ENCODE assay signal across 7 mouse cellular contexts in genomic region chr10:80948570-80948969, GRCm38 (mm10). TPM values are rescaled to one million over a fixed set of nuclear protein-coding genes. Genes with fewer than 3 reads are reported as not detected.
A peak's percentile ranks its signal among the peaks of the same experiment; 100 is the strongest.
DNase-seq lines count a peak whose midpoint lies in the region; ATAC-seq and TF ChIP-seq lines count a peak whose summit lies in the region.

No protein-coding gene starts in this region.

- DNase-seq in lung, embryonic 14.5 days, result peak; percentile 74
- DNase-seq in lung, adult 2 months, result no peak
- peak; percentile 23 for DNase-seq in brain, embryonic 14.5 days (ENCODE audit: low read depth)
- DNase-seq in stomach, postnatal 0 days (ENCODE audit: low spot score), result peak; percentile 87
- no peak for DNase-seq in thymus, adult 2 months
- no peak for DNase-seq in spleen, adult 12 weeks (ENCODE audit: low spot score)

- H3K36me3 ChIP-seq in lung, embryonic 14.5 days (ENCODE audit: insufficient read depth), result no peaks in the 10 kb centered on the region
- H3K36me3 ChIP-seq in intestine, postnatal 0 days (ENCODE audit: control insufficient read depth, insufficient read depth), result no peaks in the 10 kb centered on the region
- no peaks in the 10 kb centered on the region for H3K36me3 ChIP-seq in stomach, postnatal 0 days (ENCODE audit: control insufficient read depth, insufficient read depth, low read length)
- no peaks in the 10 kb centered on the region for H3K36me3 ChIP-seq in thymus, adult 2 months (ENCODE audit: control insufficient read depth, insufficient read depth, low read length)

- TF ChIP-seq POLR2A in lung, adult 2 months (IDR thresholded peaks at IDR 0.05; ENCODE audit: borderline replicate concordance, extremely low read depth, low read depth, low read length), result no peak
- TF ChIP-seq POLR2A in brain, embryonic 14.5 days (IDR thresholded peaks at IDR 0.05; ENCODE audit: borderline replicate concordance, extremely low read depth, insufficient read depth, insufficient read length, poor library complexity, severe bottlenecking), result no peak
- no peak for TF ChIP-seq POLR2A in thymus, adult 2 months (IDR thresholded peaks at IDR 0.05; ENCODE audit: control insufficient read depth, extremely low read depth, insufficient read depth, low read length, poor library complexity)

- H3K9ac ChIP-seq in lung, embryonic 14.5 days, result no peak overlapping the region
- H3K9ac ChIP-seq in intestine, postnatal 0 days (ENCODE audit: low read depth, low read length), result no peak overlapping the region
- no peak overlapping the region for H3K9ac ChIP-seq in stomach, postnatal 0 days (ENCODE audit: low read length)

- TF ChIP-seq CTCF in lung, embryonic 14.5 days (IDR thresholded peaks at IDR 0.05; ENCODE audit: low read depth), result no peak
- no peak for TF ChIP-seq CTCF in lung, adult 2 months (IDR thresholded peaks at IDR 0.05; ENCODE audit: insufficient read depth, low read length)
- no peak for TF ChIP-seq CTCF in brain, embryonic 14.5 days (IDR thresholded peaks at IDR 0.05; ENCODE audit: borderline replicate concordance, extremely low read depth, insufficient read depth, insufficient read length)
- TF ChIP-seq CTCF in intestine, postnatal 0 days (IDR thresholded peaks at IDR 0.05; ENCODE audit: low read depth), result no peak
- TF ChIP-seq CTCF in stomach, postnatal 0 days (IDR thresholded peaks at IDR 0.05; ENCODE audit: low read depth), result no peak
- no peak for TF ChIP-seq CTCF in thymus, adult 2 months (IDR thresholded peaks at IDR 0.05; ENCODE audit: borderline replicate concordance, control insufficient read depth, extremely low read depth, insufficient read depth, low read length, poor library complexity)

- H3K4me3 ChIP-seq in lung, embryonic 14.5 days (ENCODE audit: low read depth, low read length), result no peak overlapping the region
- no peak overlapping the region for H3K4me3 ChIP-seq in lung, adult 2 months (replicated peaks; ENCODE audit: extremely low read depth, low read depth, low read length)
- H3K4me3 ChIP-seq in intestine, postnatal 0 days (ENCODE audit: low read depth, low read length), result no peak overlapping the region
- no peak overlapping the region for H3K4me3 ChIP-seq in stomach, postnatal 0 days (ENCODE audit: low read depth, low read length)
- no peak overlapping the region for H3K4me3 ChIP-seq in thymus, adult 2 months (ENCODE audit: control insufficient read depth, insufficient read depth, low read length)

- H3K9me3 ChIP-seq in lung, embryonic 14.5 days (ENCODE audit: low read depth, low read length), result no peaks in the 10 kb centered on the region
- H3K9me3 ChIP-seq in intestine, postnatal 0 days (ENCODE audit: control insufficient read depth), result no peaks in the 10 kb centered on the region
- no peaks in the 10 kb centered on the region for H3K9me3 ChIP-seq in stomach, postnatal 0 days (ENCODE audit: control insufficient read depth, low read length)

- H3K27me3 ChIP-seq in lung, embryonic 14.5 days (ENCODE audit: insufficient read depth, low read length), result no peaks in the 10 kb centered on the region
- H3K27me3 ChIP-seq in intestine, postnatal 0 days (replicated peaks; ENCODE audit: control insufficient read depth, insufficient read depth, low read length), result no peaks in the 10 kb centered on the region
- no peaks in the 10 kb centered on the region for H3K27me3 ChIP-seq in stomach, postnatal 0 days (ENCODE audit: control insufficient read depth, insufficient read depth, low read length)
- H3K27me3 ChIP-seq in thymus, adult 2 months (ENCODE audit: control insufficient read depth, insufficient read depth, low read length), result no peaks in the 10 kb centered on the region

- no peak for TF ChIP-seq EP300 in stomach, postnatal 0 days (optimal IDR thresholded peaks at IDR 0.05)

- 30% methylated on average over 6 of the region's 6 CpGs for WGBS in lung, embryonic 14.5 days
- WGBS in lung, adult 2 months, result 15% methylated on average over 6 of the region's 6 CpGs
- 13% methylated on average over 6 of the region's 6 CpGs for WGBS in intestine, postnatal 0 days
- 23% methylated on average over 6 of the region's 6 CpGs for WGBS in stomach, postnatal 0 days
- WGBS in thymus, adult 2 months, result 24% methylated on average over 6 of the region's 6 CpGs

- 0 out of 2 replicates have a peak, but pooled peaks have one; percentile 40 for ATAC-seq in lung, embryonic 14.5 days (ENCODE audit: insufficient read depth)
- peak; percentile 58 for ATAC-seq in intestine, postnatal 0 days
- peak; percentile 76 for ATAC-seq in stomach, postnatal 0 days (ENCODE audit: low FRiP score, low TSS enrichment)

- H3K4me2 ChIP-seq in lung, embryonic 14.5 days, result no peak overlapping the region
- H3K4me2 ChIP-seq in intestine, postnatal 0 days (replicated peaks; ENCODE audit: low read depth), result no peak overlapping the region
- no peak overlapping the region for H3K4me2 ChIP-seq in stomach, postnatal 0 days (replicated peaks; ENCODE audit: low read depth)

- H3K27ac ChIP-seq in lung, embryonic 14.5 days (ENCODE audit: low read depth), result peak overlapping the region; percentile 30; the same call in 1 of the 2 replicates
- no peak overlapping the region for H3K27ac ChIP-seq in intestine, postnatal 0 days (ENCODE audit: low read depth, low read length)
- peak overlapping the region; percentile 73 for H3K27ac ChIP-seq in stomach, postnatal 0 days (replicated peaks)
- no peak overlapping the region for H3K27ac ChIP-seq in thymus, adult 2 months (ENCODE audit: control insufficient read depth, insufficient read depth, low read length)

- peaks cover 15% of the 10 kb centered on the region; the same call in 1 of the 2 replicates for H3K4me1 ChIP-seq in lung, embryonic 14.5 days (ENCODE audit: insufficient read depth)
- peaks cover 16% of the 10 kb centered on the region for H3K4me1 ChIP-seq in lung, adult 2 months (ENCODE audit: control insufficient read depth, insufficient read depth, low read length)
- peaks cover 10% of the 10 kb centered on the region; the same call in 1 of the 2 replicates for H3K4me1 ChIP-seq in intestine, postnatal 0 days (replicated peaks; ENCODE audit: control insufficient read depth, insufficient read depth, low read length)
- peaks cover 6% of the 10 kb centered on the region for H3K4me1 ChIP-seq in stomach, postnatal 0 days (replicated peaks; ENCODE audit: control insufficient read depth, insufficient read depth)
- peaks cover 8% of the 10 kb centered on the region for H3K4me1 ChIP-seq in thymus, adult 2 months (replicated peaks; ENCODE audit: control insufficient read depth, insufficient read depth, low read length)

RNA-seq across cellular contexts. Expression of gene Gadd45b, which starts 18.7 kb away (rescaled TPM):
- 18.3 and 24.6 TPM in 2 replicates for polyA plus RNA-seq in lung, embryonic 14.5 days (2014; fragmentation: Nextera tagmentation; extraction: Ambion mirVana)
- 103 and 120 TPM in 2 replicates for polyA plus RNA-seq in lung, adult 2 months (2012; rRNA removed)
- 8.4 and 8.5 TPM in 2 replicates for polyA plus RNA-seq in brain, embryonic 14.5 days (2012; rRNA removed)
- polyA plus RNA-seq in intestine, postnatal 0 days (2015; fragmentation: Nextera tagmentation; extraction: Ambion mirVana), result 19.9 and 20.1 TPM in 2 replicates
- 59.5 and 62.2 TPM in 2 replicates for polyA plus RNA-seq in stomach, postnatal 0 days (2015; fragmentation: Nextera tagmentation; extraction: Ambion mirVana)
- 36.2 and 53.2 TPM in 2 replicates for polyA plus RNA-seq in thymus, adult 2 months (2012; rRNA removed)

RNA-seq across cellular contexts. Expression of gene Lmnb2, which starts 30.5 kb away (rescaled TPM):
- 22.9 and 24.4 TPM in 2 replicates for polyA plus RNA-seq in lung, embryonic 14.5 days (2014; fragmentation: Nextera tagmentation; extraction: Ambion mirVana)
- polyA plus RNA-seq in lung, adult 2 months (2012; rRNA removed), result 9.4 and 11.3 TPM in 2 replicates
- 58.8 and 72.3 TPM in 2 replicates for polyA plus RNA-seq in brain, embryonic 14.5 days (2012; rRNA removed)
- polyA plus RNA-seq in intestine, postnatal 0 days (2015; fragmentation: Nextera tagmentation; extraction: Ambion mirVana), result 12.5 and 12.9 TPM in 2 replicates
- 12.0 and 12.4 TPM in 2 replicates for polyA plus RNA-seq in stomach, postnatal 0 days (2015; fragmentation: Nextera tagmentation; extraction: Ambion mirVana)
- 44.2 and 52.7 TPM in 2 replicates for polyA plus RNA-seq in thymus, adult 2 months (2012; rRNA removed)

RNA-seq across cellular contexts. Expression of gene Timm13, which starts 47.8 kb away (rescaled TPM):
- polyA plus RNA-seq in lung, embryonic 14.5 days (2014; fragmentation: Nextera tagmentation; extraction: Ambion mirVana), result 315 and 321 TPM in 2 replicates
- polyA plus RNA-seq in lung, adult 2 months (2012; rRNA removed), result 157 and 196 TPM in 2 replicates
- polyA plus RNA-seq in brain, embryonic 14.5 days (2012; rRNA removed), result 174 and 253 TPM in 2 replicates
- polyA plus RNA-seq in intestine, postnatal 0 days (2015; fragmentation: Nextera tagmentation; extraction: Ambion mirVana), result 358 and 367 TPM in 2 replicates
- polyA plus RNA-seq in stomach, postnatal 0 days (2015; fragmentation: Nextera tagmentation; extraction: Ambion mirVana), result 292 and 304 TPM in 2 replicates
- polyA plus RNA-seq in thymus, adult 2 months (2012; rRNA removed), result 227 and 310 TPM in 2 replicates

Comparison
In these comparisons a context has a peak if more than half of its experiments do, and no peak if none do; other contexts are left out.
1. DNase-seq: peak in lung, embryonic 14.5 days (single experiment), brain, embryonic 14.5 days (single experiment) and stomach, postnatal 0 days (single experiment); none in lung, adult 2 months (single experiment), thymus, adult 2 months (single experiment) and spleen, adult 12 weeks (single experiment).
2. H3K27ac ChIP-seq: peak in lung, embryonic 14.5 days (single experiment) and stomach, postnatal 0 days (single experiment); none in intestine, postnatal 0 days (single experiment) and thymus, adult 2 months (single experiment).
3. Peak in every context shown above with its lines, with median percentiles within 50 percentile points of each other: ATAC-seq.